Mouse (Mus musculus) cortical plate, adult 2 months (tissue): ENCODE data around the gene Tenm2. TPM values are rescaled to one million over a fixed set of nuclear protein-coding genes. Genes with fewer than 3 reads are reported as not detected.
A peak's percentile ranks its signal among the peaks of the same experiment; 100 is the strongest.

Experiments
- H3K27ac ChIP-seq: fragments of 200-500 bp; 2 replicates; pipeline ENCODE4 v1.5.1; 2012; ENCODE audit warnings: low read length, control low read depth, inconsistent platforms; ENCODE audit not compliant: insufficient read depth
- H3K4me1 ChIP-seq: fragments of 200-500 bp; 2 replicates; pipeline ENCODE4 v1.6.1; 2011; ENCODE audit warnings: low read length; ENCODE audit not compliant: control insufficient read depth, insufficient read depth
- H3K4me3 ChIP-seq: fragments of 200-500 bp; 2 replicates; pipeline ENCODE4 v1.5.1; 2011; ENCODE audit warnings: mild to moderate bottlenecking, low read length, control low read depth; ENCODE audit not compliant: insufficient read depth
- CTCF ChIP-seq: fragments of 200-500 bp; IDR thresholded peaks from 2 replicates; pipeline ENCODE4 v1.5.1; 2011; ENCODE audit warnings: mild to moderate bottlenecking, control low read depth, low read length; ENCODE audit not compliant: insufficient read depth; ENCODE audit errors: extremely low read depth
- POLR2A ChIP-seq: fragments of 200-500 bp; IDR thresholded peaks from 2 replicates; pipeline ENCODE4 v1.6.1; 2011; ENCODE audit warnings: mild to moderate bottlenecking, low read length, control low read depth; ENCODE audit not compliant: insufficient read depth; ENCODE audit errors: extremely low read depth
- polyA plus RNA-seq: library from polyadenylated mRNA; depleted of rRNA; stranded (reverse); fragments of >200 nt; gene quantifications from 2 replicates; pipeline ENCODE4 v1.2.3, GENCODE M21; 2012

Gene Tenm2
- polyA plus RNA-seq, 1 experiment, result 26.6 TPM

- no peak overlapping the region for H3K4me3 ChIP-seq
- peak; percentile 35; the same call in 1 of the 2 replicates for TF ChIP-seq CTCF
- no peak for TF ChIP-seq POLR2A
- 0 out of 2 replicates have a peak overlapping the region, but pooled peaks have one; percentile 9 for H3K27ac ChIP-seq
- H3K4me1 ChIP-seq, result no peaks in the 10 kb centered on the region
Observed at GRCm38 (mm10) chr11:36694810-36695209, 541.0 kb downstream of the Tenm2 start.

DNA sequence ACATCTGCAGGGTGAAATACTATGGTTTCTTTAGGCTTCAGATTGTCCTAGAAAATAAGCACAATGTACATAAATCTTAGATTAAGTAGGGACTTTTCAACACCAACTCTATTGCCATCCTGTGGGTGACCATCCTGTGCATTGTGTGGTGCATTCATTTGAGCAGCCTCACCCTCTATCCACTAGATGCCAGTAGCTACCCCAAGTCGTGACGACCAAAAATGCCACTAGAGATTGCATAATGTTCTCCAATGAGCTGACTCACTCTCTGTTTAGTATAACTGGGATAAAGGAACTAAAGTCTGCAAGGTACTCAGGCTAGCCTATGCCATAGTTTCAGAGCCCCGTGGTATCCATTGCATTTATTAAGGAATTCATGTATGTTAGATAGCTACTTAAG, 543.1 kb downstream of the Tenm2 start:
- Histone ChIP-seq H3K27ac (no peak overlapping the region), H3K4me1 (no peaks in the 10 kb centered on the region), H3K4me3 (no peak overlapping the region)
- TF ChIP-seq POLR2A, result no peak
- peak; percentile 51 for TF ChIP-seq CTCF

DNA sequence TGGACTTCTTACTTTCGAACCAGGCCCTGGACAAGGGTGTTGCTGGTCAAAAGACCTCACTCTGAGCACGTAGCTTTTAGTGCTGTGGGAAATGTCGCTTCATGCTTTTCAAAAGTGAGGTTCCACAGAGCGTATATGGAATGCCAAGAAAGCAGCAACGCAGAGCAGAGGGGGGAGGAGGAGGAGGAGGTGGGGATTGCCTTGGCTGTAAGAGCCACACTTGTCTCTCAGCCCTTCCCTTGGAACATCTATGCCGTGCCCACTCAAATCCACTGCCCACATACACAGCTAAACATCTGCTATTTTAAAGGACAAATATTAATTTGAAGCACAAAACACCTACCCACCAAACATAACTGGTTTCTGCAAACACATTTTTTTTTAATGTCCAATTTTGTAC, 544.9 kb downstream of the Tenm2 start:
- Histone ChIP-seq H3K4me3 (no peak overlapping the region), H3K27ac (no peak overlapping the region), H3K4me1 (no peaks in the 10 kb centered on the region)
- TF ChIP-seq POLR2A (no peak), CTCF (no peak)

GRCm38 (mm10) chr11:36686253-36686652, 549.5 kb downstream of the Tenm2 start:
- Histone ChIP-seq H3K27ac (no peak overlapping the region), H3K4me3 (no peak overlapping the region), H3K4me1 (no peaks in the 10 kb centered on the region; the same call in 1 of the 2 replicates)
- TF ChIP-seq POLR2A (no peak), CTCF (no peak)

DNA sequence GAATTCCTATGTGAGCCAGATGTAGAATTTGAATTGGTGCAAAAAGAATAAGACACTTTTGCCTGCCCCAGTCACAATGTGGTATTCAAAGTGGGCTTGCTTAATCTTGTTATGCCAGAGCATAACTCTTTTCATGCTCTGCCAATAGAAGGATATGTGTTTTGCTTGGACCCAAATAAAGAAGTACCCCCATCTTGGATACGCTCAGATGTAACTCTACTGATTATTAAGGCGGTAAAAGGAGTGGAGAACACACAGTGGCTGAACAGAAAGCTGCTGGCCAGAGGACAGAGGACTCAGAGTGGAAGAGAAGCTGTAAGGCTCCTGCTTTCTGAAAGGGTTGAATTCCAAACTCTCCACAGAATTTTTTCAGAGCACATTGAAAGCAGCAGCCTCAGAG, 556.4 kb downstream of the Tenm2 start:
- Histone ChIP-seq H3K27ac (peak overlapping the region; percentile 73; the same call in 1 of the 2 replicates), H3K4me3 (no peak overlapping the region)
- TF ChIP-seq CTCF (no peak), POLR2A (no peak)

GRCm38 (mm10) chr11:36678542-36678941, 557.2 kb downstream of the Tenm2 start:
- peaks cover 3% of the 10 kb centered on the region for H3K4me1 ChIP-seq
- H3K27ac ChIP-seq, result peak overlapping the region; percentile 73
- H3K4me3 ChIP-seq, result peak overlapping the region; percentile 66; the same call in 1 of the 2 replicates
- TF ChIP-seq POLR2A, result no peak
- TF ChIP-seq CTCF, result no peak

More for the DNA sequence above, 556.4 kb downstream of the Tenm2 start:
- H3K4me1 ChIP-seq, result peaks cover 3% of the 10 kb centered on the region

DNA sequence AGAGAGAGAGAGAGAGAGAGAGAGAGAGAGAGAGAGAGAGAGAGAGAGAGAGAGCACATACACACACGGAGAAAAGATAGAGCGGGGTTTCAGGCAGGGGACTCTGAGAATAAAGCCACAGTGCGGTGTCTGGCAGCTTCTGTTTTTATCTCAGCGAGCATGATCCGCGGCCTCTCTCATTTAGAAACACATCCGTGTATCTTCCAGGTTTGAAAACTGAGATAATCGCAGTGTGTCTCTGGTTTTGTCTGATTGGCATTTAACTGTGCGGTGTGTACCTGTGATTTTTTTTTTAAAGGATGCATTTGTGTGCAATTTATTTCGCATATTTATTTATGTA, 557.7 kb downstream of the Tenm2 start:
- peak overlapping the region; percentile 66 for H3K4me3 ChIP-seq
- peaks cover 3% of the 10 kb centered on the region for H3K4me1 ChIP-seq
- peak overlapping the region; percentile 73 for H3K27ac ChIP-seq
- no peak for TF ChIP-seq CTCF
- TF ChIP-seq POLR2A, result no peak

GRCm38 (mm10) chr11:36677321-36678056, 558.3 kb downstream of the Tenm2 start:
- Histone ChIP-seq H3K27ac (peak overlapping the region; percentile 73), H3K4me3 (peak overlapping the region; percentile 66), H3K4me1 (peaks cover 3% of the 10 kb centered on the region)
- TF ChIP-seq POLR2A (peak; percentile 68), CTCF (no peak)

DNA sequence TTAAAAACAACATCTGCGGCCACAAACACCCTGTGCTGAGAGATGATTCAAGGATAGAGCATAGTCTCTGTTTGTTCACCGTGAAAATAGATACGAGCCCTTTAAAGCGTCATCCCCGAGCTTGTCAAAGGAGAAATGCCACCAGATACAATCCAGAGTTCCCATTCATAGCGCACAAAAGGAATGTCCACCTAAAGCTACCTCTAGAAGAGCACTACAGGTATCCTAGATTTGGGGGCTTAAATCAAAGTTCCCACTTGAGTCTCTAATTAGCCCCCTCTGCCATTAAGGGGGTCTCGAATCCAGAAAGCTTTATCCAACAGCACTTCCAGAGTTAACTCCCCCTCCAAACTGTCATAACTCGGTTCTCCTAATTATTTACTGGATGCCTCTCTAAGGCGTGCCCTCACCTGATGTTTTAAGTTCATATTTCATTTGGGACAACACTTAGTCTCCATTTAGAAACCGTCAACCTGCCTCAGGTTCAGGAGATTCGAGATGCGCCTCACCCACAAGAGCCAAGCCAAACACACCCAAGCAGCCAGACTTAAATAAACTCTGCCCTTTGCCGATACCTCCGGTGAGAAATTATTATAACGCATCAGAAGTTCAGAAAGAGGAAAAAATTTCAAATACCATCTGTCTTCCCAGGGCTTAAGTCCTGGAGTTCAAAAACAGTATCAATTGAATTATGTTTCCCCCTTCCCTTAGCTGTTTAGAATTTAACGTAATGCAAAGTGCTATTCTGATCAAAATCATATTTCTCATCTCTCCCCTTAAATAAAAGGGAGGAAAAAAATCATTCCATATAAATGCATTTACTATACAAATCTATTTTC, 559.1 kb downstream of the Tenm2 start:
- Histone ChIP-seq H3K4me1 (peaks cover 3% of the 10 kb centered on the region), H3K4me3 (peak overlapping the region; percentile 66), H3K27ac (peak overlapping the region; percentile 62)
- TF ChIP-seq POLR2A (no peak), CTCF (no peak)
